In genomic region chr13:22189313-22189712, GRCm38 (mm10) we compare ENCODE assay signal across 30 mouse cellular contexts. TPM values are rescaled to one million over a fixed set of nuclear protein-coding genes. Genes with fewer than 3 reads are reported as not detected.
"Had no signal": no experiment of that assay in that cellular context is flagged by ENCODE, and none has a peak within 500 bp of the region (broad histone marks: within the 10 kb centered on the region; RNA-seq: fewer than 3 reads in every experiment).

No protein-coding gene starts in this region.

- H3K4me3 ChIP-seq: limb, embryonic 12.5 days; limb, embryonic 15.5 days; liver, embryonic 15.5 days; lung, embryonic 15.5 days had no signal

- H3K36me3 ChIP-seq: limb, embryonic 12.5 days; limb, embryonic 15.5 days; liver, embryonic 15.5 days; lung, embryonic 15.5 days had no signal

- H3K9me3 ChIP-seq: limb, embryonic 12.5 days; limb, embryonic 15.5 days; liver, embryonic 15.5 days; lung, embryonic 15.5 days had no signal

- H3K27me3 ChIP-seq: limb, embryonic 12.5 days; limb, embryonic 15.5 days; liver, embryonic 15.5 days; lung, embryonic 15.5 days had no signal

- DNase-seq: kidney, adult 18-20 months; kidney, adult 9 months; kidney, postnatal 14 days; kidney, postnatal 4 days; left cerebral cortex, postnatal 4 days; lung, postnatal 10 days; lung, postnatal 36 days; midbrain, embryonic 14.5 days; thymus, adult 18-20 months; thymus, postnatal 36 days had no signal

- H3K9ac ChIP-seq: limb, embryonic 12.5 days; limb, embryonic 15.5 days; liver, embryonic 15.5 days; lung, embryonic 15.5 days had no signal

- H3K27ac ChIP-seq: limb, embryonic 12.5 days; limb, embryonic 15.5 days; liver, embryonic 15.5 days; lung, embryonic 15.5 days had no signal

- H3K4me1 ChIP-seq: limb, embryonic 12.5 days; limb, embryonic 15.5 days; liver, embryonic 15.5 days; lung, embryonic 15.5 days had no signal

- ATAC-seq: inflammation-experienced regulatory T-cells, adult 6 months had no signal

- H3K4me2 ChIP-seq: limb, embryonic 12.5 days; limb, embryonic 15.5 days; liver, embryonic 15.5 days; lung, embryonic 15.5 days; midbrain, embryonic 11.5 days had no signal

RNA-seq across cellular contexts. Expression of gene Vmn1r192, which starts 1.6 kb away (rescaled TPM):
- total RNA-seq: layer of hippocampus, adult 18-20 months; layer of hippocampus, postnatal 14 days; left cerebral cortex, adult 8-10 months; left cerebral cortex, postnatal 14 days; left cerebral cortex, postnatal 4 days; megakaryocyte progenitor cell, adult 5-6 weeks; megakaryocyte-erythroid progenitor cell, adult 5-6 weeks; midbrain, postnatal 0 days had no signal
- polyA plus RNA-seq: inflammation-experienced regulatory T-cells, adult 6 months; kidney, embryonic 16.5 days; limb, embryonic 12.5 days; limb, embryonic 15.5 days; liver, embryonic 15.5 days; lung, embryonic 15.5 days; midbrain, embryonic 11.5 days; midbrain, embryonic 14.5 days; midbrain, postnatal 0 days; neural tube, embryonic 11.5 days; neural tube, embryonic 14.5 days; small intestine, adult 2 months; spleen, adult 2 months; testis, adult 2 months; urinary bladder, adult 2 months had no signal

RNA-seq across cellular contexts. Expression of gene Vmn1r191, which starts 5.5 kb away (rescaled TPM):
- total RNA-seq: layer of hippocampus, adult 18-20 months; layer of hippocampus, postnatal 14 days; left cerebral cortex, adult 8-10 months; left cerebral cortex, postnatal 14 days; left cerebral cortex, postnatal 4 days; megakaryocyte progenitor cell, adult 5-6 weeks; megakaryocyte-erythroid progenitor cell, adult 5-6 weeks; midbrain, postnatal 0 days had no signal
- polyA plus RNA-seq: kidney, embryonic 16.5 days; limb, embryonic 12.5 days; limb, embryonic 15.5 days; liver, embryonic 15.5 days; lung, embryonic 15.5 days; midbrain, embryonic 11.5 days; midbrain, embryonic 14.5 days; midbrain, postnatal 0 days; neural tube, embryonic 11.5 days; neural tube, embryonic 14.5 days; small intestine, adult 2 months; spleen, adult 2 months; testis, adult 2 months; urinary bladder, adult 2 months had no signal

RNA-seq across cellular contexts. Expression of gene Vmn1r193, which starts 33.6 kb away (rescaled TPM):
- total RNA-seq: layer of hippocampus, adult 18-20 months; layer of hippocampus, postnatal 14 days; left cerebral cortex, adult 8-10 months; left cerebral cortex, postnatal 14 days; left cerebral cortex, postnatal 4 days; megakaryocyte progenitor cell, adult 5-6 weeks; megakaryocyte-erythroid progenitor cell, adult 5-6 weeks; midbrain, postnatal 0 days had no signal
- polyA plus RNA-seq: kidney, embryonic 16.5 days; limb, embryonic 12.5 days; limb, embryonic 15.5 days; liver, embryonic 15.5 days; lung, embryonic 15.5 days; midbrain, embryonic 11.5 days; midbrain, embryonic 14.5 days; midbrain, postnatal 0 days; neural tube, embryonic 11.5 days; small intestine, adult 2 months; spleen, adult 2 months; testis, adult 2 months; urinary bladder, adult 2 months had no signal

RNA-seq across cellular contexts. Expression of gene Vmn1r194, which starts 54.7 kb away (rescaled TPM):
- total RNA-seq: layer of hippocampus, adult 18-20 months; layer of hippocampus, postnatal 14 days; left cerebral cortex, adult 8-10 months; left cerebral cortex, postnatal 14 days; left cerebral cortex, postnatal 4 days; megakaryocyte progenitor cell, adult 5-6 weeks; megakaryocyte-erythroid progenitor cell, adult 5-6 weeks; midbrain, postnatal 0 days had no signal
- polyA plus RNA-seq: inflammation-experienced regulatory T-cells, adult 6 months; kidney, embryonic 16.5 days; limb, embryonic 12.5 days; limb, embryonic 15.5 days; liver, embryonic 15.5 days; lung, embryonic 15.5 days; midbrain, embryonic 11.5 days; midbrain, embryonic 14.5 days; midbrain, postnatal 0 days; neural tube, embryonic 11.5 days; neural tube, embryonic 14.5 days; small intestine, adult 2 months; spleen, adult 2 months; testis, adult 2 months; urinary bladder, adult 2 months had no signal
